Mouse (Mus musculus): Measurements from ENCODE around the gene Chd6. TPM values are rescaled to one million over a fixed set of nuclear protein-coding genes. Genes with fewer than 3 reads are reported as not detected.
A peak's percentile ranks its signal among the peaks of the same experiment; 100 is the strongest.
"Not testable (repeated sequence)": the region's sequence is repeated elsewhere in the genome, so short reads cannot be mapped to it uniquely, and the experiment has no call there.

Gene Chd6
- polyA plus RNA-seq, 1 experiment from 2014 or later = 22.4 TPM

DNA sequence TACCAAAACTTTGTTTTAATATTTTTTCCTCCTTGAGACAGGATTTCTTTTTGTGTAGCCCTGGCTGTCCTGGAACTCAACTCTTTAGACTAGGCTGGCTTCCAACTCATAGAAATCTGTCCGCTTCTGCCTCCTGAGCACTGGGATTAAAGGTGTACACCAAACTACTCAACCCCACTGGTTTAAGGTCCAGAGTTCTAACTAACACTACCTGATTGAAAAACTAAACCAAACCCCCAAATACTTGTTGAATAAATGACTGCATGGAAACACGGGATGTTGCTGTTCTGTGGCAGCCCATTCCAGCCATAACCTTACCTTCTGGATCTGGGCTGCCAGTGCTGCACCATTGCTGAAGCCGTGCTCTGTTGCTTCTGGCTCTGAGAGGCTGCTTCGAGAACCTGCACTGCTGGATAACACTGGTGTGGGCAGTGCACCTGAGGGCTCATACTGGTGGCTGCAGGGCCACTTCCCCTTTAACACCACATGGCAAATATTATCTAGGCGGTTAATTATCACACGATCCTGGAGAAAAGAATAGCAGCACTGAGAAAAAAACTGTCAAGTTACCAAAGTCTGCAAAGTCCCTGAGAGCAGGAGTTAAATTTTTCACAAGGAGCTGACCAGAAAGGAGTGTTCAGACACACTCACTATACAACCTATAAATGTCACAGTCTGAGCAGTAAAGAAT lies 147.8 kb downstream of the Chd6 start:
- WGBS = 78% methylated on average over 6 of the region's 6 CpGs
- ATAC-seq (replicated peaks; ENCODE audit: low FRiP score, low read depth) (peak; percentile 74), DNase-seq (ENCODE audit: low spot score) (no peak)
- H3K4me3 ChIP-seq (replicated peaks; ENCODE audit: low read depth, low read length) = no peak overlapping the region
- 0 out of 2 replicates have a peak overlapping the region, but pooled peaks have one; percentile 3 for H3K4me2 ChIP-seq (ENCODE audit: low read length)
- no peak for TF ChIP-seq CTCF (IDR thresholded peaks at IDR 0.05; ENCODE audit: low read depth)
- no peaks in the 10 kb centered on the region for H3K9me3 ChIP-seq (replicated peaks; ENCODE audit: low read length)
- H3K9ac ChIP-seq (ENCODE audit: low read depth, low read length) = no peak overlapping the region
- H3K36me3 ChIP-seq (ENCODE audit: insufficient read depth, low read length) = peaks cover 49% of the 10 kb centered on the region
- H3K4me1 ChIP-seq (replicated peaks; ENCODE audit: insufficient read depth, low read length) = no peaks in the 10 kb centered on the region
- 0 out of 2 replicates have a peak overlapping the region, but pooled peaks have one; percentile 31 for H3K27ac ChIP-seq
- H3K27me3 ChIP-seq (ENCODE audit: insufficient read depth, low read length) = no peaks in the 10 kb centered on the region

DNA sequence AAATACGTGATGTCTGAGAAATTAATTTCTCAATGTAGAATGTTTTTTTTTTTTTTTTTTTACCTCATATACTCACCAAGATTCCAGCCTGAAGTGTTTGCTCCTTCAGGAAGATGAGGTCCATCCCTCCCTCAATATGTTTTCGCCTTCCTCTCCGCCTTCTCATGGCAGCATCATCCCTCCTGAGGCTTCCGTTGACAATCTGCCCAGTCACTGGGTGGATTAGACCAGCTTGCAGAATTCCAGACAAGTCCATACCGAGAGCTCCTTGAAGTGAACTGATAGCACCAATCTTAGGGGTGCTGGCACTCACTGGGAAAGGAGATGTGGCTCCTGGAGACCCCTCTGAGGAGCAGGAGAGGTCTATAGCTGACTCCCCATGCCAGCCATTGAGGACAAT lies 149.0 kb downstream of the Chd6 start:
- TF ChIP-seq CTCF (IDR thresholded peaks at IDR 0.05; ENCODE audit: low read depth) = no peak
- no peaks in the 10 kb centered on the region for H3K9me3 ChIP-seq (replicated peaks; ENCODE audit: low read length)
- no peak overlapping the region for H3K4me3 ChIP-seq (replicated peaks; ENCODE audit: low read depth, low read length)
- no peaks in the 10 kb centered on the region for H3K27me3 ChIP-seq (ENCODE audit: insufficient read depth, low read length)
- H3K4me2 ChIP-seq (ENCODE audit: low read length) = no peak overlapping the region
- no peaks in the 10 kb centered on the region for H3K4me1 ChIP-seq (replicated peaks; ENCODE audit: insufficient read depth, low read length)
- no peak overlapping the region for H3K27ac ChIP-seq
- H3K36me3 ChIP-seq (ENCODE audit: insufficient read depth, low read length) = peaks cover 49% of the 10 kb centered on the region
- DNase-seq (ENCODE audit: low spot score) (no peak), ATAC-seq (replicated peaks; ENCODE audit: low FRiP score, low read depth) (no peak)
- no peak overlapping the region for H3K9ac ChIP-seq (ENCODE audit: low read depth, low read length)
- 93% methylated on average over 5 of the region's 5 CpGs for WGBS

DNA sequence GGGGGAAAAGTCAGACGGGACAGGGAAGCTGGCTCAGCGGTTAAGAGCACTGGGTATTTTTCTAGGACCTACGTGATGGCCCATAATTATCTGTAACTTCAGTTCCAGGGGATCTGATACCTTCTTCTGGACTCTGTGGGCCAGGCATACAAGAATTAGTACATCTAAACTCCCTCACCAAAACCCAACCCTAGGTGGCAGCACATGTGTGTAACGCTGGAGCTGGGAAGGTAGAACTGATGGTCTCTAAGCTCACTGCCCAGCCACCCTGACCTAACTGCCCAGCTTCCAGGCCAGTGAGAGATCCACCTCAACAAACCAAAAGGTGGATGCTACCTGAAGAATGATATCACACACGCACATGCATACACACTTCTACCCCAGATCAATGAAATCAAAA lies 150.1 kb downstream of the Chd6 start:
- DNase-seq (ENCODE audit: low spot score) (no peak), ATAC-seq (replicated peaks; ENCODE audit: low FRiP score, low read depth) (no peak)
- no peaks in the 10 kb centered on the region for H3K27me3 ChIP-seq (ENCODE audit: insufficient read depth, low read length)
- no peak overlapping the region for H3K27ac ChIP-seq
- no peak overlapping the region for H3K4me3 ChIP-seq (replicated peaks; ENCODE audit: low read depth, low read length)
- peaks cover 50% of the 10 kb centered on the region for H3K36me3 ChIP-seq (ENCODE audit: insufficient read depth, low read length)
- peak; percentile 58 for TF ChIP-seq CTCF (IDR thresholded peaks at IDR 0.05; ENCODE audit: low read depth)
- H3K9me3 ChIP-seq (replicated peaks; ENCODE audit: low read length) = no peaks in the 10 kb centered on the region
- no peaks in the 10 kb centered on the region for H3K4me1 ChIP-seq (replicated peaks; ENCODE audit: insufficient read depth, low read length)
- no peak overlapping the region for H3K4me2 ChIP-seq (ENCODE audit: low read length)
- 89% methylated on average over 5 of the region's 5 CpGs for WGBS
- H3K9ac ChIP-seq (ENCODE audit: low read depth, low read length) = no peak overlapping the region

DNA sequence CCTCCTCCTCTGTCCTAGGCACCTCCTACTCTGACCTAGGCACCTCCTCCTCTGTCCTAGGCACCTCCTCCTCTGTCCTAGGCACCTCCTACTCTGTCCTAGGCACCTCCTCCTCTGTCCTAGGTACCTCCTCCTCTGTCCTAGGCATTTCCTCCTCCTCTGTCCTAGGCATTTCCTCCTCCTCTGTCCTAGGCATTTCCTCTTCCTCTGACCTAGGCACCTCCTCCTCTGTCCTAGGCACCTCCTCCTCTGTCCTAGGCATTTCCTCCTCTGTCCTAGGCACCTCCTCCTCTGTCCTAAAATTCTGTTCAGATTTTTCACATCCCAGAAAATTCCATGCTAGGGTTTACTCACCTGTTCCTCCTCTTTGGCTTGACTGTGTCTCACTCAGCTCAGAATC lies 151.1 kb downstream of the Chd6 start:
- not testable (repeated sequence) for H3K9ac ChIP-seq (ENCODE audit: low read depth, low read length); H3K4me3 ChIP-seq (replicated peaks; ENCODE audit: low read depth, low read length); DNase-seq (ENCODE audit: low spot score); H3K27ac ChIP-seq; H3K4me2 ChIP-seq (ENCODE audit: low read length); ATAC-seq (replicated peaks; ENCODE audit: low FRiP score, low read depth); H3K4me1 ChIP-seq (replicated peaks; ENCODE audit: insufficient read depth, low read length); H3K27me3 ChIP-seq (ENCODE audit: insufficient read depth, low read length); H3K9me3 ChIP-seq (replicated peaks; ENCODE audit: low read length)
- peaks cover 55% of the 10 kb centered on the region for H3K36me3 ChIP-seq (ENCODE audit: insufficient read depth, low read length)

DNA sequence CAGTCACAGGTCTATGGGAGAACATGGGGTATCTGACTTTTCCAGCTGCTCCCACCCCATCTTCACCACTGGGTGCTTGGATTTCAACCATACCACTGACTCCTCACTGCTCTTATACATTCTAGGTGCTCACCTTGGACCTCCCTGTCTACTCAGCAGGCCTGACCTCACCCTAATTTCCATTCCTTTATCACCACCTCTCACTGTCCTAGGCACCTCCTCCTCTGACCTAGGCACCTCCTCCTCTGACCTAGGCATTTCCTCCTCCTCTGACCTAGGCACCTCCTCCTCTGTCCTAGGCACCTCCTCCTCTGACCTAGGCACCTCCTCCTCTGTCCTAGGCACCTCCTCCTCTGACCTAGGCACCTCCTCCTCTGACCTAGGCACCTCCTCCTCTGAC lies 151.6 kb downstream of the Chd6 start:
- H3K36me3 ChIP-seq (ENCODE audit: insufficient read depth, low read length) = peaks cover 59% of the 10 kb centered on the region
- H3K9ac ChIP-seq (ENCODE audit: low read depth, low read length); H3K4me2 ChIP-seq (ENCODE audit: low read length); H3K9me3 ChIP-seq (replicated peaks; ENCODE audit: low read length); H3K27me3 ChIP-seq (ENCODE audit: insufficient read depth, low read length); DNase-seq (ENCODE audit: low spot score); H3K4me1 ChIP-seq (replicated peaks; ENCODE audit: insufficient read depth, low read length); ATAC-seq (replicated peaks; ENCODE audit: low FRiP score, low read depth); H3K27ac ChIP-seq; H3K4me3 ChIP-seq (replicated peaks; ENCODE audit: low read depth, low read length): not testable (repeated sequence)

DNA sequence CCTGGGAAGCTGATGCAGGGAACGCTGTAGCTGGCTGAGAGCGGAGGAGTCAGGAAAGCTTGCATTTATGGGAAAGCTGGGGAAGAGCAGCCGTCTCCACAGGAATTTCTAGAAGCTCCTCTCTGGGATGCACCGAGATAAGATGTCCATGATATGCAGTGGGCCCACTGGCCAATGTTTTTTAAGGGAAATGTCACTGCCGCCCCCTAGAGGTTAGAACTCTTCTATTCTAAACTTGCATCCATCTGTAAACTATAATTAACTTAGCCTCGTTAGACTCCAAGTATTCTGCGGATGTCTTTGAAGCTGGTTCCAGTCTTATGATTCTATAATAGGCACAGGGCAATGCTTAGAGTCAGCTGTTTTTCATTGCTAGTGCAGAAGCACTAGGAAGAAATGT lies 153.5 kb downstream of the Chd6 start:
- H3K9ac ChIP-seq (ENCODE audit: low read depth, low read length) = no peak overlapping the region
- DNase-seq (ENCODE audit: low spot score) (peak; percentile 33), ATAC-seq (replicated peaks; ENCODE audit: low FRiP score, low read depth) (no peak)
- no peak overlapping the region for H3K27ac ChIP-seq
- H3K36me3 ChIP-seq (ENCODE audit: insufficient read depth, low read length) = peaks cover 63% of the 10 kb centered on the region
- 73% methylated on average over 7 of the region's 7 CpGs for WGBS
- no peaks in the 10 kb centered on the region for H3K4me1 ChIP-seq (replicated peaks; ENCODE audit: insufficient read depth, low read length)
- H3K4me2 ChIP-seq (ENCODE audit: low read length) = no peak overlapping the region
- H3K4me3 ChIP-seq (replicated peaks; ENCODE audit: low read depth, low read length) = no peak overlapping the region
- no peaks in the 10 kb centered on the region for H3K9me3 ChIP-seq (replicated peaks; ENCODE audit: low read length)
- H3K27me3 ChIP-seq (ENCODE audit: insufficient read depth, low read length) = no peaks in the 10 kb centered on the region
- TF ChIP-seq CTCF (IDR thresholded peaks at IDR 0.05; ENCODE audit: low read depth) = peak; percentile 47

DNA sequence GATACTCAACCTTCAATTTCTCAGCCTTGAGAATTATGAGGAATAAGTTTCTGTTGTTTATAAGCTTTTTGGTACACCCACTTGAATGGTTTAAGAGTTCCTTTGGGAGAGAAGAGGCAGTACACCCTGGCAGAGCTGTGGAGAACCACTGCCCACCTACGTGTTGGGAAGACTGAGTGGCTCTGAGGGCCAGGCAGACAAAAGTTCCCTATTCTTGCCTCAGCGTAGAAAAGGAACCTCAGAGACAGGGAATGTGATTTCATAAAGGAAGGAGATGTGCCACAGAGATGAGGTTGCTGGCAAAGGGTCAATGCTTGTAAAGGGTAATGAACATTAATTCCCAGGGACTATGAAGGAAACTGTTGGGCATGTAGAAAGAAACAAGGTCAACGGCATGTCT lies 154.3 kb downstream of the Chd6 start:
- Histone ChIP-seq H3K9me3 (replicated peaks; ENCODE audit: low read length) (no peaks in the 10 kb centered on the region), H3K4me3 (replicated peaks; ENCODE audit: low read depth, low read length) (no peak overlapping the region), H3K27ac (no peak overlapping the region), H3K4me2 (ENCODE audit: low read length) (no peak overlapping the region), H3K27me3 (ENCODE audit: insufficient read depth, low read length) (no peaks in the 10 kb centered on the region), H3K4me1 (replicated peaks; ENCODE audit: insufficient read depth, low read length) (no peaks in the 10 kb centered on the region), H3K9ac (ENCODE audit: low read depth, low read length) (no peak overlapping the region), H3K36me3 (ENCODE audit: insufficient read depth, low read length) (peaks cover 68% of the 10 kb centered on the region)
- ATAC-seq (replicated peaks; ENCODE audit: low FRiP score, low read depth) = no peak
- 93% methylated on average over 3 of the region's 3 CpGs for WGBS
- no peak for DNase-seq (ENCODE audit: low spot score)
- TF ChIP-seq CTCF (IDR thresholded peaks at IDR 0.05; ENCODE audit: low read depth) = no peak

Data from kidney, postnatal 0 days (tissue).